Mouse (Mus musculus) heart, embryonic 13.5 days (tissue): ENCODE results near the gene Son. TPM values are rescaled to one million over a fixed set of nuclear protein-coding genes. Genes with fewer than 3 reads are reported as not detected.
"Not testable (repeated sequence)": the region's sequence is repeated elsewhere in the genome, so short reads cannot be mapped to it uniquely, and the experiment has no call there.

Experiments
- ATAC-seq: fragments of 200-750 bp; cut with Nextera tagmentation; 2 replicates; pipeline ENCODE4 v1.8.0; 2017; ENCODE audit warnings: moderate TSS enrichment; ENCODE audit not compliant: insufficient number of reproducible peaks, low FRiP score, low TSS enrichment; ENCODE audit errors: extremely low read depth
- H3K27ac ChIP-seq: fragments of 300-500 bp; sonication (generic); replicated peaks from 2 replicates; pipeline ENCODE4 v1.5.1; 2015; ENCODE audit warnings: moderate library complexity, mild to moderate bottlenecking, inconsistent platforms
- H3K27me3 ChIP-seq: fragments of 300-500 bp; sonication (generic); replicated peaks from 2 replicates; pipeline ENCODE4 v1.6.1; 2015; ENCODE audit warnings: mild to moderate bottlenecking, inconsistent platforms
- H3K36me3 ChIP-seq: fragments of 300-500 bp; sonication (generic); 2 replicates; pipeline ENCODE4 v1.6.1; 2015; ENCODE audit warnings: mild to moderate bottlenecking, inconsistent platforms
- H3K4me1 ChIP-seq: fragments of 300-500 bp; sonication (generic); 2 replicates; pipeline ENCODE4 v1.6.1; 2015; ENCODE audit warnings: inconsistent platforms
- H3K4me2 ChIP-seq: fragments of 300-500 bp; sonication (generic); 2 replicates; pipeline ENCODE4 v1.6.1; 2015; ENCODE audit warnings: inconsistent platforms, mild to moderate bottlenecking, moderate library complexity
- H3K4me3 ChIP-seq: fragments of 300-500 bp; sonication (generic); 2 replicates; pipeline ENCODE4 v1.5.1; 2015; ENCODE audit warnings: moderate library complexity, mild to moderate bottlenecking, inconsistent platforms
- H3K9ac ChIP-seq: fragments of 300-500 bp; sonication (generic); 2 replicates; pipeline ENCODE4 v1.6.1; 2015; ENCODE audit warnings: inconsistent platforms, mild to moderate bottlenecking, moderate library complexity
- H3K9me3 ChIP-seq: fragments of 300-500 bp; sonication (generic); 2 replicates; pipeline ENCODE4 v1.6.1; 2016; ENCODE audit warnings: inconsistent platforms
- WGBS: fragments of 180-500 bp; shearing (Covaris S2); methylation state at CpG from one replicate; pipeline ENCODE4 v1.1.7; 2015; ENCODE audit warnings: mixed read lengths; 5-methylcytosine and 5-hydroxymethylcytosine counted together
- polyA plus RNA-seq: library from polyadenylated mRNA; unstranded; fragments of >200 nt; fragmentation: Nextera tagmentation; extraction: Ambion mirVana; gene quantifications from 2 replicates; pipeline ENCODE4 v1.2.1, GENCODE M21; 2015

The Son gene
- polyA plus RNA-seq, 1 experiment from 2014 or later: 78.3 TPM

- Histone ChIP-seq H3K27me3 (no peaks in the 10 kb centered on the region), H3K36me3 (peaks cover 86% of the 10 kb centered on the region), H3K4me2 (no peak overlapping the region), H3K4me1 (peaks cover under 1% of the 10 kb centered on the region), H3K9ac (no peak overlapping the region), H3K27ac (no peak overlapping the region), H3K4me3 (no peak overlapping the region), H3K9me3 (no peaks in the 10 kb centered on the region)
- 92% methylated on average over 2 of the region's 2 CpGs for WGBS
- no peak for ATAC-seq
Observed at GRCm38 (mm10) chr16:91639636-91640035, 7.7 kb upstream of the Son start.

- 93% methylated on average over 8 of the region's 8 CpGs for WGBS
- peaks cover 81% of the 10 kb centered on the region for H3K36me3 ChIP-seq
Observed at GRCm38 (mm10) chr16:91640171-91640570, 7.1 kb upstream of the Son start.

GRCm38 (mm10) chr16:91644901-91645300 lies 2.4 kb upstream of the Son start:
- H3K36me3 ChIP-seq: peaks cover 34% of the 10 kb centered on the region
- no peak for ATAC-seq
- no peaks in the 10 kb centered on the region for H3K9me3 ChIP-seq
- WGBS: 86% methylated on average over 2 of the region's 2 CpGs
- H3K4me1 ChIP-seq: peaks cover 18% of the 10 kb centered on the region
- no peaks in the 10 kb centered on the region for H3K27me3 ChIP-seq
- no peak overlapping the region for H3K4me3 ChIP-seq
- H3K4me2 ChIP-seq: no peak overlapping the region
- no peak overlapping the region for H3K9ac ChIP-seq
- no peak overlapping the region for H3K27ac ChIP-seq

More at GRCm38 (mm10) chr16:91640171-91640570, 7.1 kb upstream of the Son start:
- H3K9me3 ChIP-seq: no peaks in the 10 kb centered on the region
- no peak for ATAC-seq
- H3K4me1 ChIP-seq: peaks cover 5% of the 10 kb centered on the region
- H3K27ac ChIP-seq: no peak overlapping the region
- H3K27me3 ChIP-seq: no peaks in the 10 kb centered on the region
- H3K9ac ChIP-seq: no peak overlapping the region
- H3K4me2 ChIP-seq: no peak overlapping the region
- no peak overlapping the region for H3K4me3 ChIP-seq

- peaks cover 29% of the 10 kb centered on the region for H3K36me3 ChIP-seq
- not testable (repeated sequence) for H3K27me3 ChIP-seq, ATAC-seq, H3K27ac ChIP-seq, H3K9me3 ChIP-seq, H3K9ac ChIP-seq
- peak overlapping the region; percentile 90; the same call in 1 of the 2 replicates for H3K4me3 ChIP-seq
- WGBS: no CpG with 5 or more reads among the region's 2 CpGs
- peaks cover 21% of the 10 kb centered on the region for H3K4me1 ChIP-seq
- peak overlapping the region; percentile 98 for H3K4me2 ChIP-seq
Observed at GRCm38 (mm10) chr16:91645420-91645819, 1.9 kb upstream of the Son start.

GRCm38 (mm10) chr16:91645995-91646602 lies 1.2 kb upstream of the Son start:
- Histone ChIP-seq H3K9me3 (no peaks in the 10 kb centered on the region), H3K4me2 (peak overlapping the region; percentile 98), H3K4me1 (peaks cover 25% of the 10 kb centered on the region), H3K36me3 (peaks cover 26% of the 10 kb centered on the region), H3K27ac (peak overlapping the region; percentile 100), H3K9ac (peak overlapping the region; percentile 93), H3K27me3 (no peaks in the 10 kb centered on the region), H3K4me3 (peak overlapping the region; percentile 90)
- WGBS: 1% methylated on average over 11 of the region's 11 CpGs
- no peak for ATAC-seq

- Histone ChIP-seq H3K36me3 (peaks cover 24% of the 10 kb centered on the region), H3K4me2 (peak within 1 kb of the TSS; percentile 98), H3K9ac (peak within 1 kb of the TSS; percentile 95), H3K27ac (peak within 1 kb of the TSS; percentile 100), H3K4me3 (peak within 1 kb of the TSS; percentile 90), H3K9me3 (no peaks in the 10 kb centered on the region), H3K4me1 (peaks cover 25% of the 10 kb centered on the region), H3K27me3 (no peaks in the 10 kb centered on the region)
- peak; percentile 85 for ATAC-seq
- WGBS: under 1% methylated on average over 59 of the region's 59 CpGs
Observed at GRCm38 (mm10) chr16:91646681-91647419, 456 bp upstream of the Son start, which contains the start of gene Gart. Gart (minus strand) TSS chr16:91646952.

GRCm38 (mm10) chr16:91648220-91648550 lies 879 bp downstream of the Son start:
- Histone ChIP-seq H3K4me2 (peak overlapping the region; percentile 98), H3K9me3 (no peaks in the 10 kb centered on the region), H3K27ac (peak overlapping the region; percentile 100), H3K4me1 (peaks cover 33% of the 10 kb centered on the region), H3K27me3 (no peaks in the 10 kb centered on the region), H3K36me3 (peaks cover 20% of the 10 kb centered on the region), H3K4me3 (peak overlapping the region; percentile 90), H3K9ac (peak overlapping the region; percentile 95)
- under 1% methylated on average over 25 of the region's 25 CpGs for WGBS
- ATAC-seq: peak; percentile 60; the same call in 1 of the 2 replicates

- no peak for ATAC-seq
- H3K36me3 ChIP-seq: peaks cover 28% of the 10 kb centered on the region
- H3K9me3 ChIP-seq: no peaks in the 10 kb centered on the region
- H3K4me1 ChIP-seq: peaks cover 33% of the 10 kb centered on the region
- H3K4me2 ChIP-seq: peak overlapping the region; percentile 98
- peak overlapping the region; percentile 73 for H3K9ac ChIP-seq
- no peak overlapping the region for H3K27ac ChIP-seq
- H3K4me3 ChIP-seq: peak overlapping the region; percentile 90
- WGBS: 44% methylated on average over 3 of the region's 3 CpGs
- H3K27me3 ChIP-seq: no peaks in the 10 kb centered on the region
Observed at GRCm38 (mm10) chr16:91649246-91649645, 1.9 kb downstream of the Son start.

- Histone ChIP-seq H3K36me3 (peaks cover 33% of the 10 kb centered on the region), H3K4me1 (peaks cover 31% of the 10 kb centered on the region), H3K9ac (0 out of 2 replicates have a peak overlapping the region, but pooled peaks have one; percentile 33), H3K4me3 (peak overlapping the region; percentile 20; the same call in 1 of the 2 replicates), H3K27ac (no peak overlapping the region), H3K27me3 (no peaks in the 10 kb centered on the region), H3K4me2 (peak overlapping the region; percentile 52), H3K9me3 (no peaks in the 10 kb centered on the region)
- ATAC-seq: no peak
Observed at GRCm38 (mm10) chr16:91649781-91650180, 2.5 kb downstream of the Son start.

GRCm38 (mm10) chr16:91652191-91652590 lies 4.9 kb downstream of the Son start:
- H3K4me2 ChIP-seq: no peak overlapping the region
- no peaks in the 10 kb centered on the region for H3K9me3 ChIP-seq
- ATAC-seq: no peak
- H3K4me1 ChIP-seq: peaks cover 23% of the 10 kb centered on the region
- H3K27ac ChIP-seq: no peak overlapping the region
- 87% methylated on average over 3 of the region's 3 CpGs for WGBS
- H3K27me3 ChIP-seq: no peaks in the 10 kb centered on the region
- no peak overlapping the region for H3K4me3 ChIP-seq
- H3K36me3 ChIP-seq: peaks cover 57% of the 10 kb centered on the region
- H3K9ac ChIP-seq: no peak overlapping the region; the same call in 1 of the 2 replicates

- no peak overlapping the region for H3K4me3 ChIP-seq
- peaks cover 12% of the 10 kb centered on the region for H3K4me1 ChIP-seq
- H3K27me3 ChIP-seq: no peaks in the 10 kb centered on the region
- no peak overlapping the region for H3K9ac ChIP-seq
- H3K36me3 ChIP-seq: peaks cover 88% of the 10 kb centered on the region
- no peak overlapping the region for H3K27ac ChIP-seq
- 0 out of 2 replicates have a peak, but pooled peaks cover 4% of the 10 kb centered on the region for H3K9me3 ChIP-seq
- H3K4me2 ChIP-seq: no peak overlapping the region
- 95% methylated on average over 9 of the region's 9 CpGs for WGBS
- ATAC-seq: no peak
Observed at GRCm38 (mm10) chr16:91655285-91655684, 8.0 kb downstream of the Son start.
